Mouse (Mus musculus): ENCODE results near the gene Egr4.
A peak's percentile ranks its signal among the peaks of the same experiment; 100 is the strongest.

GRCm38 (mm10) chr6:85478416-85478815, 35.0 kb downstream of the Egr4 start:
- TF ChIP-seq POLR2A (IDR thresholded peaks at IDR 0.05; ENCODE audit: borderline replicate concordance, insufficient read depth, low read length) (no peak), CTCF (IDR thresholded peaks at IDR 0.05; ENCODE audit: borderline replicate concordance, insufficient read depth, low read depth, low read length) (peak; percentile 6; the same call in 1 of the 2 replicates)
